Mouse (Mus musculus) lung, embryonic 16.5 days (tissue): ENCODE data around the gene Akap2. TPM values are rescaled to one million over a fixed set of nuclear protein-coding genes. Genes with fewer than 3 reads are reported as not detected.

Experiments
- ATAC-seq: fragments of 200-750 bp; cut with Nextera tagmentation; 2 replicates; pipeline ENCODE4 v1.8.0; 2017; ENCODE audit warnings: low read depth, mild to moderate bottlenecking, moderate library complexity
- H3K27ac ChIP-seq: fragments of 300-500 bp; sonication (generic); 2 replicates; pipeline ENCODE4 v1.5.1; 2014; ENCODE audit warnings: mild to moderate bottlenecking, control low read depth, low read length
- H3K27me3 ChIP-seq: fragments of 300-500 bp; sonication (generic); 2 replicates; pipeline ENCODE4 v1.6.1; 2014; ENCODE audit warnings: low read depth, low read length, mixed read lengths; ENCODE audit not compliant: control insufficient read depth, insufficient read depth
- H3K36me3 ChIP-seq: fragments of 300-500 bp; sonication (generic); 2 replicates; pipeline ENCODE4 v1.6.1; 2014; ENCODE audit warnings: low read length; ENCODE audit not compliant: control insufficient read depth, insufficient read depth
- H3K4me1 ChIP-seq: fragments of 300-500 bp; sonication (generic); replicated peaks from 2 replicates; pipeline ENCODE4 v1.6.1; 2014; ENCODE audit warnings: low read length, mixed read lengths; ENCODE audit not compliant: control insufficient read depth, insufficient read depth
- H3K4me2 ChIP-seq: fragments of 300-500 bp; sonication (generic); 2 replicates; pipeline ENCODE4 v1.6.1; 2014; ENCODE audit warnings: low read depth, low read length, control low read depth
- H3K4me3 ChIP-seq: fragments of 300-500 bp; sonication (generic); 2 replicates; pipeline ENCODE4 v1.5.1; 2014; ENCODE audit warnings: mild to moderate bottlenecking, low read length, control low read depth
- H3K9ac ChIP-seq: fragments of 300-500 bp; sonication (generic); 2 replicates; pipeline ENCODE4 v1.6.1; 2014; ENCODE audit warnings: low read length, control low read depth
- H3K9me3 ChIP-seq: fragments of 300-500 bp; sonication (generic); 2 replicates; pipeline ENCODE4 v1.6.1; 2016; ENCODE audit warnings: low read length; ENCODE audit not compliant: control insufficient read depth
- WGBS: fragments of 180-500 bp; shearing (Covaris S2); extraction: QIAGEN DNeasy Blood & Tissue Kit; methylation state at CpG from one replicate; pipeline ENCODE4 v1.1.7; 2014; 5-methylcytosine and 5-hydroxymethylcytosine counted together
- polyA plus RNA-seq: library from polyadenylated mRNA; unstranded; fragments of >200 nt; fragmentation: Nextera tagmentation; extraction: Ambion mirVana; gene quantifications from 2 replicates; pipeline ENCODE4 v1.2.1, GENCODE M21; 2015

The Akap2 gene
- polyA plus RNA-seq, 1 experiment from 2014 or later = 44.4 TPM

DNA sequence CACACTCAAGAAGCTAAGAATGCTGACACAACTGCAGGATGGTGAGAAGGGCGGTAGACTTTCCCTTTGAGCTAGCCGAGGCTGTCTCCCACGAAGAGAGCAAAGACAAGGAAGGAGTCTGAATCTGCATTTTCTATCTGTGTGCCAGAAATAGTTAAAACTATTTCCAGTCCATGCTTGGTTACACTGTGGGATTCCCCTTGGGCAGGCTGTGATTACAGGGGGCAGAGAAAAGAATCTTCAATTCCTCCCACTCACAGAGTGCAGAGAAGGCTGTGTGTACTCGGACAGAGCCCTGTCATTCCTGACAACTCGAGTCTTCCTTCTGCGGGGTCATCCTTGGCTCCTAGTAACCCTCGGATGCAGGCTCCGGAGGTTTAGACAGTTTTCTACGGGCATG lies 149.5 kb downstream of the Akap2 start:
- H3K9me3 ChIP-seq = no peaks in the 10 kb centered on the region
- peaks cover 20% of the 10 kb centered on the region for H3K4me1 ChIP-seq
- H3K27ac ChIP-seq = peak overlapping the region; percentile 24; the same call in 1 of the 2 replicates
- no peak overlapping the region for H3K4me2 ChIP-seq
- no peak overlapping the region for H3K4me3 ChIP-seq
- no peaks in the 10 kb centered on the region for H3K27me3 ChIP-seq
- no peak for ATAC-seq
- no peak overlapping the region for H3K9ac ChIP-seq
- whole genome bisulfite sequencing = 36% methylated on average over 9 of the region's 9 CpGs
- H3K36me3 ChIP-seq = no peaks in the 10 kb centered on the region

DNA sequence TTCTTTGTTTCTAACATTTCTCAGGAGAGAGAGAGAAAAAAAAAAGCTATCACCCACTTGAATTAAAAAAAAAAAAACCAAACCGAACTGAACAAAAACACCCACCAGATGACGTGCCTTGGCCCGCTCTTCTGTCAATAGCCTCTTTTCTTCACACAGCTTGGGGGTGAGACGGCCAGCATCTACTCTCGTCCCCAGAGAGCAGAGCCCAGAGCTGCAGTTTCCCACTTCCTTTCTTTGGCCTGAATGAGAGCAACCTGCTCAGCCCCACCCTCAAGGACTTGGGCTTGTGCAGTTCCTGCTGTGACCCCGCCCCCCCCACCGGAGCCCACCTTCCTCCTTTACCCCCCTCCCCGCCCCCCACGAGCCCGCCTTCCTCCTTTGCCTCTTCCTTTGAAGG lies 150.0 kb downstream of the Akap2 start:
- Histone ChIP-seq H3K9ac (no peak overlapping the region), H3K4me1 (peaks cover 20% of the 10 kb centered on the region), H3K27ac (no peak overlapping the region; the same call in 1 of the 2 replicates), H3K4me2 (no peak overlapping the region), H3K27me3 (no peaks in the 10 kb centered on the region), H3K4me3 (no peak overlapping the region), H3K9me3 (no peaks in the 10 kb centered on the region), H3K36me3 (no peaks in the 10 kb centered on the region)
- 42% methylated on average over 10 of the region's 10 CpGs for WGBS
- 0 out of 2 replicates have a peak, but pooled peaks have one; percentile 43 for ATAC-seq

DNA sequence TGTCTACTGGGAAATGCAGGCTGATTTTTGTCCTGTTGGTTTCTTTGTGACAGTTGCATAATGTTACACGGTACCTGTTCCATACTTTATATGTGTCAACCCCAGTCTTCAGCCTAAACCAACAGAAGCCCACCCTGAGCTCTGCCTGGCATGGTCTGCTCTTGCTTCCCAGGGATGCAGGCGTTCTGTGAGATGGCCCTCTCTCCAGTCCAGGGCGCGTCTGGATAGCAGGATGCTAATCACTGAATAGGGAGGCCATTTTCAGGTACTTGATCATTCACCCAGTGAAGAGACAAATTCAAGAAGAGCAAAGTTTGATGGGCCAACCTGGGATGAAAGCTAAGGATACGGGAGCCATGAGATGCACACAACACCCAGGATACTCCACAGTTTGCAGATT lies 161.7 kb downstream of the Akap2 start:
- ATAC-seq = no peak
- Histone ChIP-seq H3K4me1 (peaks cover 6% of the 10 kb centered on the region; the same call in 1 of the 2 replicates), H3K4me3 (no peak overlapping the region), H3K9me3 (no peaks in the 10 kb centered on the region), H3K4me2 (no peak overlapping the region), H3K27ac (no peak overlapping the region), H3K36me3 (no peaks in the 10 kb centered on the region), H3K9ac (no peak overlapping the region), H3K27me3 (no peaks in the 10 kb centered on the region)
- 89% methylated on average over 5 of the region's 5 CpGs for WGBS

DNA sequence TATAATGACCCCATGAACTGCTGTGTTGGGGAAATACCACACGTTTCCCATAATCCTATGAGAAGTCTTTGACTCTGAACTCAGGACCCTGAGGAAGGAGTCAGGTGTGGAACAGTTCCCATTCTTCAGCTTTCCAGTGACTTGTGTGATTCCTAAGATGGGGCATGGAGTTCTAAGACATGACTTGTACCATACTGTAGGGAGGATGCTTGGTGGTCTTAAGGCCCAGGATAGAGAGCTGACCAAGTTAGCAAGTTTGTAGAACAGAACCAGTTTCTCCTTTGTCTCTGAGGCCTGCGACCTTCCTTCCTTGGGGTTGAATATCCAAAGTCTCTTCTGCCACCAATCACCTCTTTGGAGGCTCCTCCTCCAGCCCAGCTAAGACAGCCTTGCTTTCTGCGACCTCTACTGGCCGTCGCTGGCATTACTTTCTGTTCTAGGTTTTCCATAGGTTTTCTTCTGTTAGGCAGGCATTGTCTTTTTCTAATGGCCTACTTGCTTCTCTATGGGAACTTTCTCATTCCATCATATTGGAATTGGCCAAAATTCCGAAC lies 162.4 kb downstream of the Akap2 start:
- Histone ChIP-seq H3K27me3 (no peaks in the 10 kb centered on the region), H3K4me1 (peaks cover 7% of the 10 kb centered on the region; the same call in 1 of the 2 replicates), H3K9ac (no peak overlapping the region), H3K27ac (no peak overlapping the region), H3K4me3 (no peak overlapping the region), H3K4me2 (no peak overlapping the region), H3K36me3 (no peaks in the 10 kb centered on the region), H3K9me3 (no peaks in the 10 kb centered on the region)
- WGBS = 9% methylated on average over 6 of the region's 6 CpGs
- peak; percentile 71 for ATAC-seq

DNA sequence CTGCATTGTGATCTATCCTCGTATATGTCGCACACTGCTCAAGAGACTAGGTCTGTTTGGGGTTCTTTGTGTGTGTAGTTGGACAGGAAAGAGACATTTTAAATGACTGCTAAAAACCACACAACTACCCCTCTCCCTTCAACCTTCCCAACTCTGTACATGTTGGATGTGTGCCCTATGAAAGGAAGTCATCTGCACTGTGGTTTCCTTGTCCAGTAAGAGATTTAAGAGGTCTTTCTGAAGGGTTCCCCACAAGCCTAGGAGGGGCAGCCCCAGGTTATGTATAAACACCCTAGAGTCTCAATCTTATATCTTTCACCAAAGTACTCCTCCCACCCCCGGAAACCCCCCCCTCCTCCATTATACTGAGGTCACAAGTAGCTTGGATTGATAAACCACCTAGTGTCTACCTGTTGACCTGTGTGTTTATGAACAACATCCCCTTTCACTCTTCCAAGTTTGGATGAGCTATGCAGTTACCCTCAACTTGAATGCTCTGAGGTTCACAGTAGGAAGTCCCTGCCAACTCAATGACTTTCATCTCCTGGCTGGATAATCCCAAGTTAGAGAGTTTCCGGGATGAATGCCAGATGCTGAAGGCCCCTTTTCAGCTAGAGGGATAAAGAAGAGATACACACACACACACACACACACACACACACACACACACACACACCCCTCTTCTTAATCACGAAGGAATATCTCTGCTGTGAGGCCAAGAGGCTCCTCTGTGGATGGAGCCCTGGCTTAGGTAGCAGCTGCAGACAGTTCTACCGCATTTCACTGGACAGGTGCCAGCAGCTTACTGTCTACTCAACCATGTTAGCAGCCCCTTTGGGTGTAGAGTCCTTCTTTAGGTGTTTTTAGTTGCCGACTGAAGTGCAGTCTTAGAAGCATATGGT lies 166.3 kb downstream of the Akap2 start:
- Histone ChIP-seq H3K27me3 (no peaks in the 10 kb centered on the region), H3K9ac (no peak overlapping the region), H3K27ac (no peak overlapping the region), H3K4me2 (no peak overlapping the region), H3K4me1 (peaks cover 15% of the 10 kb centered on the region), H3K4me3 (no peak overlapping the region), H3K36me3 (no peaks in the 10 kb centered on the region), H3K9me3 (no peaks in the 10 kb centered on the region)
- 56% methylated on average over 7 of the region's 7 CpGs for WGBS
- peak; percentile 36; the same call in 1 of the 2 replicates for ATAC-seq

DNA sequence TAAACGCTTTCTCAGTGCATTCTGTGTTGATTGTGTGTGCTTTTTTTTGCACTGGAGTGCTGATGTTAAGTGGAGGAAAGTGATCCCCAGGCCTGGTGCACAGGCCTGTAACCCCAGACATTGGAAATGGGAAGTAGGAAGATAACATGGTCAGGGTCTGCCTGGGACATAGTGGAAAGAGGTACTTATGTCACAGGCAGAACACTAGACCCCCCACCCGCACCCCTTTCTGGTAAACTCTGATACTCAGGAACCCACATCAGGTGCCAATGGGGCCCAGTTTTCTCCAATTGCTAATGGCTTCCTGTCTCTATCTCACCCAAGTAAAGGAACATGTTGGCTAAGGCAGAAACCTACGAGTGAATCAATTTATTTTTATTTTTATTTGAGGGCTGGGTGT lies 167.1 kb downstream of the Akap2 start:
- Histone ChIP-seq H3K27me3 (no peaks in the 10 kb centered on the region), H3K4me1 (peaks cover 15% of the 10 kb centered on the region), H3K36me3 (no peaks in the 10 kb centered on the region), H3K9ac (no peak overlapping the region), H3K4me3 (no peak overlapping the region), H3K4me2 (no peak overlapping the region), H3K27ac (no peak overlapping the region), H3K9me3 (no peaks in the 10 kb centered on the region)
- WGBS = 77% methylated on average over 3 of the region's 3 CpGs
- ATAC-seq = no peak

DNA sequence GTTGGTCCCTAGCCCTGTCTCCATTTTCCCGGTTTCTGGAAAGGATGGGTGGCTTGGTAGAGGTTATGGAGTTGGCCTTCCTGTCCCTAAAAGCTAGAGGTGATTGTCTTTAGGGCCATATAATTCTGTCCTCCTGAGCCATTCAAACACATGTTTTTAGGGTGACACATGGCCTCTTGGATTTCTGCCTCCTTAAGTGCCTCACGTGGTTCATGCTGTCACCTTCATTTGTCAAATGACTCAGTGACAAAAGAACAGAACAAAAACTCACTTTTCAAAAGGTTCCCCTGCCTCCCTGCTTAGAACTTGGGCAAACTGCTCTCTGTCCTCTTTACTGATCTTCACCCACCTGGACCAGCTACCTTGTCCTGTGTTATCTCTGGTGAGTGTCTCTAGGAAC lies 167.7 kb downstream of the Akap2 start:
- Histone ChIP-seq H3K4me3 (no peak overlapping the region), H3K9ac (no peak overlapping the region), H3K4me1 (peaks cover 14% of the 10 kb centered on the region), H3K36me3 (no peaks in the 10 kb centered on the region), H3K27ac (no peak overlapping the region), H3K9me3 (no peaks in the 10 kb centered on the region), H3K27me3 (no peaks in the 10 kb centered on the region), H3K4me2 (no peak overlapping the region)
- no peak for ATAC-seq
- WGBS = 61% methylated on average over 2 of the region's 2 CpGs

DNA sequence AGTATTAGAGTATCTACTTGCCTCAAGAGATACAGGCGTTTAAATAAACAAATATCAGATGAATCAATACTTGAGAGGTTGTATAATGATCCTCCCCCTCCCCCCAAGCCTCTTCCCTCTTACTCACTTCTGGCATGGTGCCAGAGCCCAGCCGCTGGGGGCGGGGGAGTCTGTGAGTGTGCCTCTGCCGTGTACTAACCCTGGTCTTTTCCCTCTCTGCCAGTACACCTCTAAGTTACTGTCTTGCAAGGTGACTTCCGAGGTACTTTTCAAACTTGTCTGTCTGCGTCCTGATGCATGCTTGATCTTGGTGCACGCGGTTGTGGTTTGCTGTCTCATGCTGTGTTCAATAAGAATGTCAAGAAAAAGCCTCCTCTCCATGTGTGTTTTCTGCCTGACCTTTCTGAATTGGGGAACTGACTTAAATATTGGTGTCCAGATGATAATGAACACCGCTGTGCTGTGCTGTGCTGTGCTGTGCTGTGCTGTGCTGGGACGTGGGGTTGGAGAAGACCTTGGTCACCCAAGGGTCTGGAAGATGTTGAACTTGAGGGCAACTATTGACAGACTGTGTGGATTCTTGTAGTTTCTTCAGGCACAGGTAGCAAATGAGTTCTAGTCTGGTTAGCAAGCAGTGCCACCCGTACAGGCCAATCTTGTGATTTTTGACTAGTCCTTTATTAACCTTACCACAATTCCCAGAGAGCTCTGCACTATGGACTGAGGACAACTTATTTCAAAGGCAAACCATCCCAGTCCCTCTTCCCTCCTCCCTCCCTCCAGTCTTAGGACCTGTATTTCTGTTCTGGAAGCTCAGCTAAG lies 168.8 kb downstream of the Akap2 start:
- Histone ChIP-seq H3K36me3 (no peaks in the 10 kb centered on the region), H3K9ac (no peak overlapping the region), H3K27me3 (no peaks in the 10 kb centered on the region), H3K4me1 (peaks cover 14% of the 10 kb centered on the region), H3K4me2 (no peak overlapping the region), H3K27ac (no peak overlapping the region), H3K9me3 (no peaks in the 10 kb centered on the region), H3K4me3 (no peak overlapping the region)
- 42% methylated on average over 11 of the region's 11 CpGs for WGBS
- peak; percentile 50 for ATAC-seq

DNA sequence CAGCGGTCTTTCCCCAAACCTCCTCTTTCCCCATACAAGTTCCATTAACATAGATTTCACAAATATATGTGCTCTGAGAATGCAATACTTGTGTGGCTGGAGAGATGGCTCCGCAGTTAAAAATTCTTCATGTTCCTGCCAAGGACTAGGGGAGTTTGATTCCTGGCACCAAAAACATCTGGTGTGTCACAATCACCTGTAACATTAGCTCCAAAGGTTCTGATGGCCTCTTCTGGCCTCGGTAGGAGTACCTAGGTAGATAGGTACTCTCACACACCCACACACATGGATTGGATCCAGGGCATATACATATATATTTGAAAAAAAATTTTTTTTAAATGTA lies 169.4 kb downstream of the Akap2 start:
- Histone ChIP-seq H3K27ac (no peak overlapping the region), H3K4me3 (no peak overlapping the region), H3K27me3 (no peaks in the 10 kb centered on the region), H3K4me2 (no peak overlapping the region), H3K4me1 (peaks cover 14% of the 10 kb centered on the region), H3K36me3 (no peaks in the 10 kb centered on the region), H3K9ac (no peak overlapping the region), H3K9me3 (no peaks in the 10 kb centered on the region)
- no peak for ATAC-seq
- 86% methylated on average over 3 of the region's 3 CpGs for WGBS
